Mouse (Mus musculus) splenic B cell, adult 2 months (primary cell): ENCODE measurements around the gene Cybrd1.

Source experiments
- DNase-seq: peaks from one replicate; pipeline ENCODE4 v3.0.0-alpha.2; 2011; ENCODE audit warnings: low read depth, low spot score
- H3K27me3 ChIP-seq: 2 replicates; pipeline ENCODE4 v1.6.1; 2012; ENCODE audit warnings: mild to moderate bottlenecking, low read length, moderate library complexity, mixed read lengths; ENCODE audit not compliant: control insufficient read depth, poor library complexity, insufficient read depth, severe bottlenecking
- H3K36me3 ChIP-seq: 2 replicates; pipeline ENCODE4 v1.6.1; 2012; ENCODE audit warnings: mild to moderate bottlenecking, low read length, moderate library complexity, mixed read lengths; ENCODE audit not compliant: control insufficient read depth, poor library complexity, insufficient read depth, severe bottlenecking

Gene Cybrd1

DNA sequence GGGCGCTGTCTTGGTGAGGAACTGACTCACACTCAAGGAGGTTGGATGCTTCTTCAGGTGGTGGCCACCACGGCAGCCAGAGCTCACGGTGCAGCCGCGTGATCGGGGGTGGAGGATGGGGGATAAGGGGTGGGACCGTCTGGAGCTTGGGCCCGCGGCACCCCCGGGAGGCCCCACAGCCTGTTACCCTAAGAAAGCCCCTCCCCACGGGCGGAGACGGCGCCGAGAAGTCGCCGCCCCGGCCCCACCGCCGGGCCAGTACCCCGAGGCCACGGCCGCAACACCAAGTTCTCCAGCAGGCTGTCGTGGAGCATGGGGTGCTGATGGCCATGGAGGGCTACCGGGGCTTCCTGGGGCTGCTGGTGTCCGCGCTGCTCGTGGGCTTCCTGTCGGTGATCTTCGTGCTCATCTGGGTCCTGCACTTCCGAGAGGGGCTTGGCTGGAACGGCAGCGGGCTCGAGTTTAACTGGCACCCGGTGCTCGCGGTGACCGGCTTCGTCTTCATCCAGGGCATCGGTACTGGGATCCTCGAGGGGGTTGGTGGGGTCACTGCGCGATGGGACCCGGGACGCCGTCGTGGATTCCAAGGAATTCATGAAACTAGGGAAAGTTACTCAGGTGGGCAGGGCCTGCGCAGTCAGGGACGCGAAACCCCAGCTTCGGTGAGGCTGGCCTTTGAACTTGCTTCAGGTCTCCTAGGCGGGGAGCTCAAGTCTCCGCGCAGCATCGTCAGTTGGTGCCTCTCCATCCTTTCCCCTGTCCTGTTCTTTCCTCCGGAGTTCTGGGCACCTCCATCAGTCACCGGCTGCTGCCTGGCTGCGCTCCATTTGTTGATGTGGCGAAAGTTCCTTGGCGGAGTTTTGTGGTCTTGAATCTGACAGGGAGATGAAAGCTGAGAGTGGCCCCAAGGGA is at the start of gene Cybrd1:
TSS of gene Cybrd1 (plus strand) at position 127 of the 912 bp plus-strand sequence.
- peak; percentile 26 for DNase-seq
- Histone ChIP-seq H3K27me3 (no peaks in the 10 kb centered on the region), H3K36me3 (no peaks in the 10 kb centered on the region)

GRCm38 (mm10) chr2:71071601-71072000 is 46.1 kb upstream of the Cybrd1 start:
- no peaks in the 10 kb centered on the region for H3K36me3 ChIP-seq
- H3K27me3 ChIP-seq = no peaks in the 10 kb centered on the region
- DNase-seq = no peak

DNA sequence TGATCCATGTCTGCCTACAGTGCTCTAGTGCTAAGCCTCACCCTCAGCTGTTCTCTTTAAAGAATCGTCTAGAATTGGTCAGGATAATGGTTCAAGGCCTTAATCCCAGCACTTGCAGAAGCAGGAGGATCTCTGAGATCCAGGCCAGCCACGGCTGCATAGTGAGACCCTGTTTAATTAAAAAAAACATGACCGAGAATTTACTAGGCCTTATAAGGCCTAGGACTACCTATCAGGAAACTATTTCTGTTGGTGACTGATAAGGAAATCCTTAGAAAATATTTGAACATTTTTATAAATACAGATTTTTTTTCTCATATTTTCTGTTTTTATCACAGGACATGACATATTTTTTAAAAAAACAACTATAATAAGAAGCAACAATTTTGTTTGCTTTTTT is 44.4 kb upstream of the Cybrd1 start:
- 0 out of 2 replicates have a peak, but pooled peaks cover under 1% of the 10 kb centered on the region for H3K36me3 ChIP-seq
- no peaks in the 10 kb centered on the region for H3K27me3 ChIP-seq
- DNase-seq = no peak

- no peak for DNase-seq
- Histone ChIP-seq H3K36me3 (0 out of 2 replicates have a peak, but pooled peaks cover 1% of the 10 kb centered on the region), H3K27me3 (no peaks in the 10 kb centered on the region)
These were observed 43.9 kb upstream of the Cybrd1 start for GRCm38 (mm10) chr2:71073828-71074227.

DNA sequence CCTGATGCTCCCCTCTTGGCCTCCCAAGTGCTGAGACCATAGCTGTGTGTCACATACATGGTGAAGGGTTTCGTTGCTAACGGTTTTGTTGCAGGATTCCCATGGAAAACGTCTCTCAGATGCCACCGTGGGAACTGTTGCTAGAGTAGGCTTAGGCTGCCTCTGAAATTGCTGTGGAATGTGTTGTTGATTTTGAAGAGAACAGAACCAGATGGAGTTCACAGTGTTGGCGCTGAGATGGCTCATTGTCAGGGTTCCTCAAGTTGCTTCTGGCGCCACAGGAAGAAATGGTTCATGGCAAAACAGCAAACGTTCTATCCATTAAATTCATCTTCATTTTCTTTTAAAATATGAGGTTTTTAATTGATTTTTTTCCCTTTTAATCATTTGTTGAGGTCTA is 35.3 kb upstream of the Cybrd1 start:
- peaks cover 13% of the 10 kb centered on the region; the same call in 1 of the 2 replicates for H3K36me3 ChIP-seq
- DNase-seq = no peak

DNA sequence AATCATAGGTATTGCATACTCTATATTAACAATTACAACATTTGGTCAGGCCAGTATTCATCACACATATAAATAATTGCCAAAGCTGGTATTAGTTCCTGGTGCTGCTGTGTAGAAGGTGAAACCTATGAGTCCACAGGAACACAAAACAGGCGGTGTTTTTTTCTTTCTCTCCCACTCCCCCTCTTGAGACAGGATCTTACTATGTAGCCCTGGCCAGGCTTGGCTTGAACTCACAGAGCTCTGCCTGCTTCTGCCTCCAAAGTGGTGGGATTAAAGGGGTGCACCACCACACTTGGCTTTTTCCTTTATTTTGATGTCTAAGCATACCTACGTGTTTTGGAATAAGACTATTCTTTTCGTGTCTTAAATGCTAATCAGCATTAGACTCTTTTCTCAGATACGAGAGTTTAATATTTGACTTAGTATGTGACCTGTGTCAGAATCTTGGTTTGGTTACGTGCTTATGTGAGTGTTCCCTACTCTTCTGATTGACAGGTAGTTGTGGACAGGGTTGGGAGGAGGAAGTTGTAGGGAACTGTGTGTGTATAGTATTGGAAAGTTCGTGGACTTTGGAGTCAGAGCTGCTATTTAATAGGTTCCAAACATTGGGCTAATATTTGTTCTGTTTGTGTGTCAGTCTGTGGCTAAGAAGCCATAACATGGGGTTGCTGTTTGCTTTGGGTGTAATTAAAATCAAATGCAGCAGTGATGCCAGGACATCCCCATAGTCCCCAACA is 34.1 kb upstream of the Cybrd1 start:
- DNase-seq = no peak
- peaks cover 12% of the 10 kb centered on the region; the same call in 1 of the 2 replicates for H3K36me3 ChIP-seq
- no peaks in the 10 kb centered on the region for H3K27me3 ChIP-seq

More for the DNA sequence above, 35.3 kb upstream of the Cybrd1 start:
- no peaks in the 10 kb centered on the region for H3K27me3 ChIP-seq

GRCm38 (mm10) chr2:71089766-71090165 is 28.0 kb upstream of the Cybrd1 start:
- Histone ChIP-seq H3K27me3 (no peaks in the 10 kb centered on the region), H3K36me3 (peaks cover 9% of the 10 kb centered on the region; the same call in 1 of the 2 replicates)
- no peak for DNase-seq

DNA sequence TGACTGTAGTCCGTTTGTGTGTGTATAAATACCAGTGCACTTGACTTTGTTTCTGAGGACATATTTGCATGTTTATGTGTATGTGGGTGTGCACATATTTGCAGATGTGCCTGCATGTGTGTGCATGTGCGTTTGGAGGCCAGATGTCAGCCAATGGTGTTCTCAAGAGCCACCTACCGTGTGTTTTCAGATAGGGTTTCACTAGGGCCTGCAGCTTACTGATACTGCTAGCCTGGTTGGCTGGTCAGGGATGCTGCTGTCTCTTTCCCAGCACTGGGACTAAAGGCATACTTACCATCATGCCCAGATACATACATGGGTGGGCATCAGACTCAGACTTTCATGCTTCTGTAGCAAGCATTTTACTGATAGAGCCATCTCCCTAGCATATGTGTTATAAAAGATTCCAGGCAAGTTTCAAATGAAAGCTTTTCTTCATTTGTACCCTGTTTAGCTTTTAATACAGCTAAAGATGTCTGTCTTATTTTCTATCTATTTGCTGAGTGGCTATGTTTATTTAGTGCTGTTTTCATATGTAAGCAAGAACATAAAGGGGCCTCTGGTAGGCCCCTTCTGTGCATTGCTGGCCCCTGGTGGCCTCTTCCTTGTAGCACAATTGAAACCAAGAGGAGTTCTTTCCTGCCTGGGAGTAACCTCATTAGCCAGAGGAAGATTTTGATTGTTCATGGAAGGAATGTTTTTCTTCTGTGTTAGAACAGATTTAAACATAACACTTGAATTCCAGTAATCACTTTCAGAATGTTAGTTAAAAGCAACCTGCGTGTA is 26.9 kb upstream of the Cybrd1 start:
- no peak for DNase-seq
- Histone ChIP-seq H3K36me3 (peaks cover 9% of the 10 kb centered on the region; the same call in 1 of the 2 replicates), H3K27me3 (no peaks in the 10 kb centered on the region)

- no peak for DNase-seq
- Histone ChIP-seq H3K27me3 (no peaks in the 10 kb centered on the region), H3K36me3 (peaks cover 6% of the 10 kb centered on the region; the same call in 1 of the 2 replicates)
These were observed 21.6 kb upstream of the Cybrd1 start for GRCm38 (mm10) chr2:71096170-71096569.

GRCm38 (mm10) chr2:71102621-71103291 is 15.0 kb upstream of the Cybrd1 start:
- Histone ChIP-seq H3K27me3 (no peaks in the 10 kb centered on the region), H3K36me3 (peaks cover 2% of the 10 kb centered on the region; the same call in 1 of the 2 replicates)
- no peak for DNase-seq

DNA sequence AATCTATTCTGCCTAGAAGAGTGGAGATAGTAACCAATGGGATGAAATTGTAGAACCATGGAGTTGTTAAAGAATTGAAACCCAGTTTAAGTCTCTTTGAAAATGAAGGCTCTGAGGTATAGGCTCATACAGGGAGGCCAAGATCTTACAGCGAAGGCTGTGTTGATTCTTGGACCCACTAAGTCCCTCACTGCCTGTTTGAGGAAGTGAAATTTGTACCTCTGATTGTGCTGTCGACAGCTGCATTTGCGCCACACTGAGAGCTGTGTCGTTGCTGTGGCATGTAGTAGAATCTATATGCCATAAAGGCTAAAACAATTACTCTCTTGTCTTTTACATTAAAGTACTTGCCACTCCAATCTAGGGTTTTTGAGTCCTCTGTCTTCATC is 14.4 kb upstream of the Cybrd1 start:
- peak; percentile 75 for DNase-seq
- no peaks in the 10 kb centered on the region for H3K27me3 ChIP-seq
- H3K36me3 ChIP-seq = peaks cover 2% of the 10 kb centered on the region; the same call in 1 of the 2 replicates

DNA sequence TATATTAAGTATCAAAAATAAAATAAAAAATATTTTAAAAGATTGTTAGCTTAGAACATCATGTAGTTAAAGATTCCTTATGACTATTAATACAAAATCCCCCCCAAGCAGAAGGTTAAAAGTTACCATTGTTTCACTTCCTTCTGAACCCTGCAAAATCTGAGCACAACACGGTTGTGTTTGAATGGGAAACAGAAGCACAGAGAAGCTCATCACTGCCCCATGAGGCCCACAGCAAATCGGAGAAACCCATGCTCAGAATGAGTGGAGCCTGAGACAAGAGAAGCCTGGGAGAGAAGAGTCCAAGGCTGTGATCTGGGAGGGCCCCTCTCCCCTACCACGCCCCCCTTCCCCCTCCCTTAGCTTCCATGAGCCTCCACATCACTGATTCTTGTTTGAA is 13.0 kb upstream of the Cybrd1 start:
- Histone ChIP-seq H3K36me3 (peaks cover 2% of the 10 kb centered on the region; the same call in 1 of the 2 replicates), H3K27me3 (no peaks in the 10 kb centered on the region)
- DNase-seq = peak; percentile 72

GRCm38 (mm10) chr2:71105469-71106215 is 12.1 kb upstream of the Cybrd1 start:
- DNase-seq = peak; percentile 6
- no peaks in the 10 kb centered on the region for H3K27me3 ChIP-seq
- H3K36me3 ChIP-seq = peaks cover under 1% of the 10 kb centered on the region; the same call in 1 of the 2 replicates
